Mouse (Mus musculus) left cerebral cortex, adult 2 months (tissue): ENCODE results near the gene Dlgap1. TPM values are rescaled to one million over a fixed set of nuclear protein-coding genes. Genes with fewer than 3 reads are reported as not detected.

Source experiments
- DNase-seq, 2 experiments: peaks; one replicate each; pipeline ENCODE4 v3.0.0; 2021 to 2022; ENCODE audit warnings: low spot score in 2 of 2, mixed read lengths in 1 of 2; ENCODE audit errors: extremely low spot score in 1 of 2
- H3K27ac ChIP-seq: fragments of 200-600 bp; 2 replicates; pipeline ENCODE4 v1.8.1; 2022
- H3K4me3 ChIP-seq: fragments of 200-600 bp; 2 replicates; pipeline ENCODE4 v1.8.1; 2022
- CTCF ChIP-seq: fragments of 200-600 bp; IDR thresholded peaks from 2 replicates; pipeline ENCODE4 v1.8.1; 2022; ENCODE audit warnings: antibody characterized with exemption, mild to moderate bottlenecking, moderate library complexity
- intact Hi-C: fragments of 180-260 bp; cut with DNase I; formaldehyde crosslinking; loops from one replicate; pipeline ENCODE4 v1.15.1; 2025
- total RNA-seq, 2 experiments: library from RNA; stranded (reverse); gene quantifications; 2 replicates each; pipeline ENCODE4 v1.2.3; 2021

Gene Dlgap1
- total RNA-seq, 2 experiments from 2014 or later = 497 to 510 TPM

DNA sequence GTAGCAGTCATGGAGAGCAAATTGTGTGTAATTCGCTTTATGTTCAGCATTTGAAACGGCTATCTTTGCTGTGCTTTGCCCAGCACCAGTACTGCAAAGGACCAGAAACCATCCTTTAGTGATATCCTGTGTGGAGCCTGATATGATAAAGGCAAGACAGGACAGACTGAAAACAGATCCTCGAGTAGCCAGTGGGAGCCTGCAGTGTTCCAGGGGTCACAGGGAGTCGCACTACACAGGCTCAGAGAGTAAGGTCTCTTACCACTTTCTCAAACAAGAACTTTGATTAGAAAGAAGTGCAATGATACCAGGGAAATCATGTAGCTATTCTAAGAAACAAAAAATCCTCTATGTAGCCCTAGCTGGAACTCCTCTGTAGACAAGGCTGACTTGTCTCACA lies 826.3 kb downstream of the Dlgap1 start:
- intact Hi-C loops = no loop called here
- DNase-seq = no peak
- H3K27ac ChIP-seq = no peak overlapping the region
- H3K4me3 ChIP-seq = no peak overlapping the region
- no peak for TF ChIP-seq CTCF

GRCm38 (mm10) chr17:70796940-70797772 lies 828.3 kb downstream of the Dlgap1 start:
- no peak for TF ChIP-seq CTCF

DNA sequence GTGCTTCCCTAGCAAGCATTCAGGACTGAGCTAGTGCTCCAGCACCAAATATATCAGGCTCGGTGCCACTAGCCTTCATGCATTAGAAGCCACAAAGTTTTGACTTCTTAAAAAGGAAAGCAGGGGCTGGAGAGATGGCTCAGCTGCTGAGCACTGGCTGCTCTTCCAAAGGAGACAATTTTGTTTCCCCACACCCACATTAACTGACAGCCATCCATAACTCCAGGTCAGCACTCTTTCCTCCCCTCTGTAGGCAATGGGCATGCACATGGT lies 828.8 kb downstream of the Dlgap1 start:
- no peak for DNase-seq
- Histone ChIP-seq H3K27ac (no peak overlapping the region), H3K4me3 (no peak overlapping the region)
- TF ChIP-seq CTCF = no peak
- intact Hi-C loops = no loop called here

More at GRCm38 (mm10) chr17:70796940-70797772, 828.3 kb downstream of the Dlgap1 start:
- intact Hi-C loops = no loop called here
- Histone ChIP-seq H3K4me3 (no peak overlapping the region), H3K27ac (no peak overlapping the region)
- DNase-seq = no peak

GRCm38 (mm10) chr17:70799266-70799665 lies 830.4 kb downstream of the Dlgap1 start:
- Histone ChIP-seq H3K27ac (no peak overlapping the region), H3K4me3 (no peak overlapping the region)
- peak in 1 of 2 experiments; percentile 44 for DNase-seq
- intact Hi-C loops = no loop called here
- no peak for TF ChIP-seq CTCF

DNA sequence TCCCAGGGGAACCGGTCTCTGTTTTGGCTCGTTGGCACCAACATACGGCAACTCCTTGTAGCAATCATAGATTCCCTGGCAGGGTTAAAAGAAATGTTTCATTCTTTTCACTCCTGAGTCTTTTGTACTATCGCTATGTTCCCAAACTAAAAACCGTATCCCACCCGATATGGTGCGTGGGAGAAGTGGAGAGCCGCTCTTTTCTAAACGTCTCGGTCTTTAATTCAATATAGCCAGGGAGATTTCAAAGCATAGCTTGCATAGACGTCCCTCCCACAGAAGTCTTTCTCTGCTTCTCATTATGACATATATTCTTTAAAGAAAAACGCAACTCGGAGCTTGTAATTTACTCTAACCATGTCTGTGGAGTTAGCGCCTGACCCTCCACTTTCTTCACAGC lies 833.1 kb downstream of the Dlgap1 start:
- Histone ChIP-seq H3K27ac (no peak overlapping the region), H3K4me3 (no peak overlapping the region)
- TF ChIP-seq CTCF = no peak
- DNase-seq = no peak
- intact Hi-C loops = no loop called here

DNA sequence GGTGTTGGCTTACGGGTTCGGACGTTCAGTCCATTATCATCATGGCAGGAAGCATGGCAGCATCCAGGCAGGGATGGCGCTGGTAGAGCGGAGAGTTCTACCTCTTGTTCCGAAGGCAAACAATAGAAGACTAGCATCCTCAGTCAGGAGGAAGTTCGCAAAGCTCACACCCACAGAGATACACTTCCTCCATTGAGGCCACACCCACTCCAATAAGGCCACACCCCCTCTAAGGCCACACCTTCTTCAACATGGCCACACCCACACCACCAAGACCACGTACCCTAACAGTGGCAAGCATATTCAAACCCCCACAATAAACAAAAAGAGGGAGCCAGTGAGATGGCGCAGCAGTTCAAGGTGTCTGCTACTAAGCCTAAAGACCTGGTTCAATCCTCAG lies 837.0 kb downstream of the Dlgap1 start:
- DNase-seq = no peak
- TF ChIP-seq CTCF = no peak
- Histone ChIP-seq H3K4me3 (no peak overlapping the region), H3K27ac (no peak overlapping the region)
- intact Hi-C loops = no loop called here

DNA sequence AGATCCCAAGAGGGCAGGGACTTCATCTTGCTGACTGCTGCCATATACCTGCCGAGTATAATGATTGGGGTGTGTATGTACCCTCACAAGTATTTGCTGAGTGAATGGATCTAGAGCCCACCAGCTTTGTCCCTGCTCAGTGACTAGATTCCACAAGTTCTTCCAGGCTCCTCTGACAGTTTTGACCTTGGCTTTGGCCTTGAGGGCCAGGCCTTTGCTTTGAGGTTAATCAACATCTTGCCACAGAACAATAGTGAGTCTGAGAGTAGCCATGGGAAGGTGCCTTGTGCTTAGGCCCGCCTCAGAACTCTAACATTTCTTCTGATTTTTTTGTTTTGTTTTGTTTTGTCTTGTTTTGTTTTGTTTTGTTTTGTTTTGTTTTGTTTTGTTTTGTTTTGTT lies 837.7 kb downstream of the Dlgap1 start:
- Histone ChIP-seq H3K27ac (no peak overlapping the region), H3K4me3 (no peak overlapping the region)
- TF ChIP-seq CTCF = no peak
- intact Hi-C loops = no loop called here
- DNase-seq = no peak

- H3K27ac ChIP-seq = no peak overlapping the region
- no peak for TF ChIP-seq CTCF
- H3K4me3 ChIP-seq = no peak overlapping the region
- intact Hi-C loops = no loop called here
- no peak for DNase-seq
Measured at GRCm38 (mm10) chr17:70807885-70808284, 839.0 kb downstream of the Dlgap1 start.

- DNase-seq = no peak
- no peak for TF ChIP-seq CTCF
- intact Hi-C loops = no loop called here
- Histone ChIP-seq H3K4me3 (no peak overlapping the region), H3K27ac (no peak overlapping the region)
Measured at GRCm38 (mm10) chr17:70808837-70809236, 840.0 kb downstream of the Dlgap1 start.

- no peak overlapping the region for H3K27ac ChIP-seq
- no peak for TF ChIP-seq CTCF
- H3K4me3 ChIP-seq = no peak overlapping the region
- intact Hi-C loops = no loop called here
- no peak for DNase-seq
Measured at GRCm38 (mm10) chr17:70809776-70810175, 840.9 kb downstream of the Dlgap1 start.

DNA sequence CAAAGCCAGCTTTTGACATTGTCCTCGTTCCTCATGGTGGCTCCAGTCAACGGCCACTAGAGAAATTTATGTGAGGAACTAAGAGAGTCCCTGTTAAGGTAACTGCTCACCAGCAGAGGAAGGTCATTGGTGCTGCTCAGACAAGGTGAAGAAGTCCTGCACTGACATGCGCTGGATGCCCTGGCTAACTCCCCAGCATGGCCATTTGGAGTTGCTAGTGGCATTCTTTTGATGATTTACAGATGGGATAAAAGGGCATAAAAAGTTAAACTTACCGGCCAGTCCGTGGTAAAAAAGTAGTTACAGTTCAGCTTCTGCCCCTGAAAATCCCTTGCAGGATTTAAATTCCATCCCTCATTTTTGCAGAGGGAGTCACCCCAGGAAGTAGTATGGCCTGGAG lies 841.9 kb downstream of the Dlgap1 start:
- no peak overlapping the region for H3K4me3 ChIP-seq
- TF ChIP-seq CTCF = no peak
- intact Hi-C loops = no loop called here
- no peak for DNase-seq
- no peak overlapping the region for H3K27ac ChIP-seq

DNA sequence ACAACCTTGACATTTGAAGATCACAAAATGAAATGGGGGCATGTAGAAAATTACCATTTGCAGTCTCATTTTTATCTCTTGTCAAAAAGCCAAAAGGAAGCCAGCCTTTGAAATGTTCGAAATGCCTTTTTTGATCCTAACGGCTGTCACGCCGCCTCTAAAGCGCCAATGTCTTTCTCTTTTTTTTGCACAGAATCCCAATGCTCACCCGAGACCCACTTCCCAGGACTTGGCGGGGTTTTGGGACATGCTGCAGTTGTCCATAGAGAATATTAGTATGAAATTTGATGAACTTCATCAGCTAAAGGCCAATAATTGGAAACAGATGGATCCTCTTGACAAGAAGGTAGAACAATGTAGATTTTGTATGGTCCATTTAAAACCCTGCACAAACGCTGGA lies 846.1 kb downstream of the Dlgap1 start:
- no peak overlapping the region for H3K4me3 ChIP-seq
- TF ChIP-seq CTCF = no peak
- no peak for DNase-seq
- no peak overlapping the region for H3K27ac ChIP-seq
- intact Hi-C loops = no loop called here

GRCm38 (mm10) chr17:70817862-70818451 lies 849.1 kb downstream of the Dlgap1 start:
- TF ChIP-seq CTCF = no peak
- Histone ChIP-seq H3K27ac (no peak overlapping the region), H3K4me3 (peak overlapping the region; percentile 19; the same call in 1 of the 2 replicates)
- no peak for DNase-seq
- intact Hi-C loops = no loop called here
